Mouse (Mus musculus) kidney, embryonic 16.5 days (tissue): ENCODE data around the gene Ndufb10. TPM values are rescaled to one million over a fixed set of nuclear protein-coding genes. Genes with fewer than 3 reads are reported as not detected.
A peak's percentile ranks its signal among the peaks of the same experiment; 100 is the strongest.
"Not testable (repeated sequence)": the region's sequence is repeated elsewhere in the genome, so short reads cannot be mapped to it uniquely, and the experiment has no call there.

ENCODE experiments used
- ATAC-seq: fragments of 200-750 bp; cut with Nextera tagmentation; 2 replicates; pipeline ENCODE4 v1.8.0; 2017; ENCODE audit warnings: moderate TSS enrichment; ENCODE audit not compliant: low FRiP score, low TSS enrichment
- H3K27ac ChIP-seq: fragments of 300-500 bp; sonication (generic); 2 replicates; pipeline ENCODE4 v1.5.1; 2014; ENCODE audit warnings: low read length
- H3K27me3 ChIP-seq: fragments of 300-500 bp; sonication (generic); 2 replicates; pipeline ENCODE4 v1.6.1; 2014; ENCODE audit warnings: low read length, control low read depth, mixed read lengths; ENCODE audit not compliant: insufficient read depth
- H3K36me3 ChIP-seq: fragments of 300-500 bp; sonication (generic); 2 replicates; pipeline ENCODE4 v1.6.1; 2014; ENCODE audit warnings: low read length, control low read depth, mixed read lengths; ENCODE audit not compliant: insufficient read depth
- H3K4me1 ChIP-seq: fragments of 300-500 bp; sonication (generic); 2 replicates; pipeline ENCODE4 v1.6.1; 2014; ENCODE audit warnings: low read length, control low read depth, mixed read lengths; ENCODE audit not compliant: insufficient read depth
- H3K4me2 ChIP-seq: fragments of 300-500 bp; sonication (generic); replicated peaks from 2 replicates; pipeline ENCODE4 v1.6.1; 2014; ENCODE audit warnings: low read depth, low read length
- H3K4me3 ChIP-seq: fragments of 300-500 bp; sonication (generic); 2 replicates; pipeline ENCODE4 v1.5.1; 2014; ENCODE audit warnings: mild to moderate bottlenecking, low read length
- H3K9ac ChIP-seq: fragments of 300-500 bp; sonication (generic); replicated peaks from 2 replicates; pipeline ENCODE4 v1.6.1; 2014; ENCODE audit warnings: low read length
- H3K9me3 ChIP-seq: fragments of 300-500 bp; sonication (generic); 2 replicates; pipeline ENCODE4 v1.6.1; 2016; ENCODE audit warnings: low read length, control low read depth
- WGBS: fragments of 180-500 bp; shearing (Covaris S2); extraction: QIAGEN DNeasy Blood & Tissue Kit; methylation state at CpG from one replicate; pipeline ENCODE4 v1.1.7; 2014; 5-methylcytosine and 5-hydroxymethylcytosine counted together
- polyA plus RNA-seq: library from polyadenylated mRNA; unstranded; fragments of >200 nt; fragmentation: Nextera tagmentation; extraction: Ambion mirVana; gene quantifications from 2 replicates; pipeline ENCODE4 v1.2.1, GENCODE M21; 2015

The Ndufb10 gene
- polyA plus RNA-seq, 1 experiment from 2014 or later, result 262 TPM

DNA sequence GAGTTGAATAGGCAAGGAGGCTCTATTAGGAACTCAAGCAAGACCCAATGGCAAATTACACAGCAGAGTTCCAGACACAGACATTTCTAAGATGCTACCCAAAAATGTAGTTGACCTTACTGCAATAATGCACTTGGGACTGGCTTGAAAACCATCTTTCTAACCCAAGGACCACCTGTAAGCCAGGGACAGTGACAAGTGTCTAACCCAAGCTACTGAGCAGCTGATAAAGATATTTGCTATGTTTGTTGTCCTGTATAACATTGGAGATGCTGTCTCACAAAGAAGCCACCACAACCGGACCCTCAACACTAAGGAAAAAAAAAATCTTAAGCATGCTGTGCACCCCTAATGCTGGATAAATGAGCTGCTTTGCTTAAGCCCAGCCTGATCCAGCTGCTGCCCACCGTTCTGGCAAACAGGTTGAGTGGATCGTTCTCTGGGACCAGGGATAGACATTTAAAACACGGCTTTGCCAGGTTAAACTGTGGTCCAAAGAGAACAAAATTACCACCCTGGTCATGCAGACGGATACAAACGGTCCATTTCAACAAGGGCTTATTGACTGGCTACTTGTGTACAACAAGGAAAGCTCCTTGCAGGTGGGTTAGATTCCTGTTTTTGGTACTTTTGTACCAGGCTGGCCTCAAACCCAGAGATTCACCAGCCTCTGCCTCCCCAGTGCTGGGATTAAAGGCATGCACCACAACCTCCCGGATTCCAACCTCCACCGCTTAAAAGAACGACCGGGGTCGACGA is 977 bp downstream of the Ndufb10 start:
- WGBS, result under 1% methylated on average over 12 of the region's 12 CpGs
- H3K27me3 ChIP-seq, result no peaks in the 10 kb centered on the region

DNA sequence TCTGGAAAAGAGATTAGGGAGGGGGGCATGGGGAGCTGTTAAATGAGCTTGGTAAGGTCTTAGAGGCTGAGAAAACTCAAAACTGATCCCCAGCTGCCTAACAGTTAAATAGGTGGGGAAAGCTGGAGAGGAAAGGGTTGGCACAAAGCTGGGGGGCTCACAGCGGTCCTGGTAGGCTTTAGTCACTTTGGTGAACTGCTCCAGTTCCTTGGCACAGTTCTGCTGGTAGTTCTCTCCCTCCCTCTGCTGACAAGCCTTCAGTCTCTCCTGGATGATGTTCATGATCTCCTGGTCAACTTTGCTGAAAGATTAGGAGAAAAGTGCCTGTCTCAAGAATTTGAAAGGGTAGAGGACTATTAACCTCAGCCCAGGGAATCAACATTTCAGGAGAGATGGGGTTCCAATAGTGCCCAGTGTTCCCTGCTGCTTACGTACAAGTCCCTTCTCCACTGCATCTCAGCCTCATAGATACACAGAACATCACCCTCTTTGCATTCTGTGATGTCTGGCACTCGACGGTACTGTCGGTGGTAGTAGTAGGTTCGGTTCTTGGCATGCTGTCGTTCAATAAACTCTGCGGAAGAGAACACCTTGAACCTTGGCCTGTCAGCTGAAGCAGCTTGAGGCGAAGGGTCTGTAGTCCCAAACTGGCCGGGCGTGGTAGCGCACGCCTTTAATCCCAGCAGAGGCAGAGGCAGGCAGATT is 1.9 kb downstream of the Ndufb10 start:
- Histone ChIP-seq H3K27me3 (no peaks in the 10 kb centered on the region), H3K9ac (peak overlapping the region; percentile 70; the same call in 1 of the 2 replicates), H3K4me1 (peaks cover 32% of the 10 kb centered on the region), H3K27ac (peak overlapping the region; percentile 33; the same call in 1 of the 2 replicates), H3K36me3 (peaks cover 20% of the 10 kb centered on the region), H3K9me3 (no peaks in the 10 kb centered on the region), H3K4me3 (peak overlapping the region; percentile 96), H3K4me2 (peak overlapping the region; percentile 82)
- no peak for ATAC-seq
- WGBS, result 36% methylated on average over 13 of the region's 13 CpGs

More for the DNA sequence above, 977 bp downstream of the Ndufb10 start:
- Histone ChIP-seq H3K9ac (peak overlapping the region; percentile 87), H3K4me3 (peak overlapping the region; percentile 96), H3K4me2 (peak overlapping the region; percentile 82), H3K9me3 (no peaks in the 10 kb centered on the region), H3K27ac (peak overlapping the region; percentile 87), H3K36me3 (peaks cover 16% of the 10 kb centered on the region), H3K4me1 (peaks cover 32% of the 10 kb centered on the region)
- ATAC-seq, result no peak

DNA sequence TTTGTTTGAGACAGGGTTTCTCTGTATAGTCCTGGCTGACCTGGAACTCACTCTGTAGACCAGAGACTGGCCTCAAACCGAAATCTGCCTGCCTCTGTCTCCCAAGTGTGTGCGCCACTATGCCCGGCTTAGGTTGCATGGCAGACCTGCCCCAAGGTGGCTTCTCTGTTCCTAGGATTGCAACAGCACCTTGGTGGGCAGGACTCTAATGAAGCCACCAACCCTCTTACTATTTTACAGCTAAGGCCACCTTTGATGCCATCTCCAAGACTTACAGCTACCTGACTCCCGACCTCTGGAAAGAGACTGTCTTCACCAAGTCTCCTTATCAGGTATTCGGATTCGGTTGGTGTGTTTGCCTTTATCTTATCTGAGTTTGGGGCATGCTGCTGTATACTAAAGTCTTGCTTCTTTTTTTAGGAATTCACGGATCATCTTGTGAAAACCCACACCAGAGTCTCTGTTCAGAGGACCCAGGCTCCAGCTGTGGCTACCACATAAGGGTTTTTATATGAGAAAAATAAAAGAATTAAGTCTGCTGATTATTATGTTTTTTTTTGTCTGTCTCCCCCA is 2.8 kb downstream of the Ndufb10 start:
- WGBS, result 53% methylated on average over 7 of the region's 7 CpGs
- ATAC-seq, H3K27ac ChIP-seq, H3K9me3 ChIP-seq, H3K27me3 ChIP-seq: not testable (repeated sequence)
- Histone ChIP-seq H3K36me3 (peaks cover 20% of the 10 kb centered on the region), H3K4me2 (peak overlapping the region; percentile 82), H3K9ac (peak overlapping the region; percentile 70), H3K4me3 (peak overlapping the region; percentile 96), H3K4me1 (peaks cover 32% of the 10 kb centered on the region)

GRCm38 (mm10) chr17:24720616-24721015 is 3.7 kb downstream of the Ndufb10 start:
- H3K9ac ChIP-seq, result peak overlapping the region; percentile 66
- H3K9me3 ChIP-seq, ATAC-seq, H3K27me3 ChIP-seq, H3K27ac ChIP-seq: not testable (repeated sequence)
- peak overlapping the region; percentile 96 for H3K4me3 ChIP-seq
- peaks cover 20% of the 10 kb centered on the region for H3K36me3 ChIP-seq
- under 1% methylated on average over 11 of the region's 11 CpGs for WGBS
- peaks cover 36% of the 10 kb centered on the region for H3K4me1 ChIP-seq
- peak overlapping the region; percentile 82 for H3K4me2 ChIP-seq

GRCm38 (mm10) chr17:24719494-24720222 is 4.6 kb downstream of the Ndufb10 start:
- H3K9me3 ChIP-seq, result no peaks in the 10 kb centered on the region
- H3K4me3 ChIP-seq, result peak overlapping the region; percentile 96
- H3K9ac ChIP-seq, result peak overlapping the region; percentile 92
- peaks cover 20% of the 10 kb centered on the region for H3K36me3 ChIP-seq
- peak overlapping the region; percentile 93 for H3K27ac ChIP-seq
- H3K4me2 ChIP-seq, result peak overlapping the region; percentile 82
- peaks cover 42% of the 10 kb centered on the region for H3K4me1 ChIP-seq
- ATAC-seq, result peak; percentile 98
- no peaks in the 10 kb centered on the region for H3K27me3 ChIP-seq
- WGBS, result under 1% methylated on average over 61 of the region's 61 CpGs

- H3K4me2 ChIP-seq, result peak overlapping the region; percentile 59
- 67% methylated on average over 5 of the region's 5 CpGs for WGBS
- H3K4me1 ChIP-seq, result peaks cover 42% of the 10 kb centered on the region
- not testable (repeated sequence) for ATAC-seq, H3K9me3 ChIP-seq, H3K27me3 ChIP-seq, H3K27ac ChIP-seq
- peak overlapping the region; percentile 96 for H3K4me3 ChIP-seq
- H3K36me3 ChIP-seq, result peaks cover 20% of the 10 kb centered on the region
- H3K9ac ChIP-seq, result peak overlapping the region; percentile 92
These were observed 5.3 kb downstream of the Ndufb10 start for GRCm38 (mm10) chr17:24718938-24719337.

DNA sequence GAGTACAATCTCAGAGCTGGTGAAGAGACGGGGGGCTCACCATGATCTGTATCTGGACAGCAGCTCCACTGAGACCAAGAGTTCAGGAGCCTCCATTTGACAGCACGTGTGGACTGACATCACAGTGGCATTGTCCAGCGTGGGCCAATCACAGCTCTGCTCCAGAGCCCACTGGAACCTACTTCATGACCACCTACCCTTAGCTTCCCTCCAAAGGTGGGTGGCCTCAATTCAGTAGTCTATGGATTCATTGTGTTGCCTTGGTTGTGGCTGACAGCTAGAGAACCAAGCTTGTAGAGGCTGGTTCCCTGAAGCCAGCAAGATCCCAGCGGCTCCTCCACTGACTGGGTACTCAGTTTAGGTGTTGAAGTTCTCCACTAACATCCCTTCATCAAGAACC is 6.3 kb downstream of the Ndufb10 start, which contains the start of the genes Rnf151 and Rps2:
Rnf151 (minus strand) TSS at position 121 of the 400 bp plus-strand sequence.
Rps2 (plus strand) TSS at position 174 of the 400 bp plus-strand sequence.
- Histone ChIP-seq H3K27ac (no peak within 1 kb of the TSS), H3K4me3 (peak within 1 kb of the TSS; percentile 96), H3K27me3 (no peaks in the 10 kb centered on the region), H3K36me3 (peaks cover 20% of the 10 kb centered on the region), H3K9me3 (no peaks in the 10 kb centered on the region), H3K4me2 (peak within 1 kb of the TSS; percentile 59), H3K4me1 (peaks cover 36% of the 10 kb centered on the region), H3K9ac (peak within 1 kb of the TSS; percentile 92)
- ATAC-seq, result no peak
- 91% methylated on average over 4 of the region's 4 CpGs for WGBS

DNA sequence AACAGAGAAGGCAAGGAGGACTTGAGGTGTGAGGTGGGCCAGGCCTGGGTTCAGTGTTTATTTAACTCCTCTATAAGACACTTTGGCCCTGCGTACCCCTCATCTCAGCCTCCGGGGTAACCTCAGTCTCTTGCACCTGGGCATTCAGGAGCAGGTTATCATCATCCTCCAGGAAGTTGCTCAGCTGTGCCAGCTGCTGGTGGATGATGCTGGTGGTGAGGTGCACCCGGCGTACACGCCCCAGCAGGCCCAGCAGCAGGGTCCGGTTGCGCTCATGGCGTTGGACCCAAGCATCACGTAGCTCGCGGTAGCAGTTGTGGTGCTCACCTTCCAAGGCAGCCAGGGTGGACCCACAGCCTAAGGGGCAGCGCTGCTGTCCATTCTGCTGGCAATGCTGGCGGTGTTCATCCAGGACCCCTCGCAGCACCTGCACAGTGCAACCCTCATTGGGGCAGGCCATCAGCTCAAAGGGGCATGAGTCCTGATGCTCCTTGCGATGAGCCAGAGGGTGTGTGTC is 8.1 kb downstream of the Ndufb10 start:
- no peak for ATAC-seq
- Histone ChIP-seq H3K9me3 (no peaks in the 10 kb centered on the region), H3K27ac (peak overlapping the region; percentile 76), H3K4me3 (no peak overlapping the region), H3K4me1 (peaks cover 19% of the 10 kb centered on the region), H3K9ac (0 out of 2 replicates have a peak overlapping the region, but pooled peaks have one; percentile 41), H3K36me3 (peaks cover 5% of the 10 kb centered on the region; the same call in 1 of the 2 replicates), H3K4me2 (no peak overlapping the region), H3K27me3 (no peaks in the 10 kb centered on the region)
- 89% methylated on average over 15 of the region's 15 CpGs for WGBS

DNA sequence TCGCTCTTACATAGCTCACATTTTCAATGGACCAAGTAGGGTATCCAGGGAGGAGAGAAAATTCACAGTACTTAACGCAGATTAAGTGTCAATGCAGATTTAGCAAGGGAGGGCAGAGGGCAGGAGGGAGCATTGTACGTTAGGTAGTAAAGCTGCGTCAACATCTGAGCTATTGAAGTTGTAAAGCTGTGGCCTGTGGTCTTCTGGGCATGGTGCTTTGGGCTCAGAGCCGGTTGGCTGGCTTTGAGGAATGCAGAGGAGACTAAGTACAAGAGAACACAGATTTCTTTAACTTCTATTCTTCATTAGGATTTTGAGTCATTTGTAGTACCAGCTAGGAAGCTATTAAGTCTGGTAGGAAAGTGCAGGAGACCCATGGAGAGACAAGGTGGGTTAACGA is 8.7 kb downstream of the Ndufb10 start:
- H3K27me3 ChIP-seq, result no peaks in the 10 kb centered on the region
- peaks cover 17% of the 10 kb centered on the region for H3K4me1 ChIP-seq
- H3K9ac ChIP-seq, result 0 out of 2 replicates have a peak overlapping the region, but pooled peaks have one; percentile 41
- H3K9me3 ChIP-seq, result no peaks in the 10 kb centered on the region
- no peak for ATAC-seq
- H3K4me2 ChIP-seq, result no peak overlapping the region
- WGBS, result 40% methylated on average over 6 of the region's 6 CpGs
- peaks cover 3% of the 10 kb centered on the region; the same call in 1 of the 2 replicates for H3K36me3 ChIP-seq
- H3K27ac ChIP-seq, result peak overlapping the region; percentile 76
- H3K4me3 ChIP-seq, result no peak overlapping the region
